Mouse (Mus musculus): ENCODE results near the gene Galnt12.

GRCm38 (mm10) chr4:47079997-47080646, 11.6 kb upstream of the Galnt12 start:
- TF ChIP-seq EP300 (IDR thresholded peaks at IDR 0.05; ENCODE audit: low read depth in 1 of 2, low read length in 2 of 2) (no peak), CTCF (IDR thresholded peaks at IDR 0.05 in 2 of 3, conservative IDR thresholded peaks at IDR 0.05 in 1 of 3; ENCODE audit: control insufficient read depth in 1 of 3, insufficient read depth in 1 of 3, low read depth in 2 of 3, low read length in 3 of 3, poor library complexity in 1 of 3, severe bottlenecking in 1 of 3) (no peak), MYC (IDR thresholded peaks at IDR 0.05; ENCODE audit: low read depth, low read length) (no peak), SIN3A (IDR thresholded peaks at IDR 0.05; ENCODE audit: low read length) (no peak), POLR2A (IDR thresholded peaks at IDR 0.05; ENCODE audit: control insufficient read depth in 1 of 2, insufficient read depth in 1 of 2, low read depth in 1 of 2, low read length in 2 of 2, poor library complexity in 1 of 2) (no peak), E2F4 (IDR thresholded peaks at IDR 0.05; ENCODE audit: borderline replicate concordance, low read depth, low read length) (no peak), MAFK (IDR thresholded peaks at IDR 0.05; ENCODE audit: borderline replicate concordance, low read depth, low read length) (no peak), ZKSCAN1 (IDR thresholded peaks at IDR 0.05; ENCODE audit: low read depth, low read length) (no peak), ZC3H11A (IDR thresholded peaks at IDR 0.05; ENCODE audit: low read depth, low read length) (no peak), POLR2AphosphoS2 (IDR thresholded peaks at IDR 0.05; ENCODE audit: low read length) (no peak), GATA1 (IDR thresholded peaks at IDR 0.05; ENCODE audit: low read depth, low read length) (no peak), UBTF (IDR thresholded peaks at IDR 0.05; ENCODE audit: borderline replicate concordance, insufficient read depth, low read depth, low read length) (no peak)
